Mouse (Mus musculus) ES-E14 (cell line): Measurements from ENCODE around the gene Aes.

Experiments
- CHD2 ChIP-seq: IDR thresholded peaks from 2 replicates; pipeline ENCODE4 v1.6.1; 2014; ENCODE audit warnings: mild to moderate bottlenecking, low read depth, low read length, inconsistent platforms
- HCFC1 ChIP-seq: IDR thresholded peaks from 2 replicates; pipeline ENCODE4 v1.6.1; 2012; ENCODE audit warnings: low read length, inconsistent platforms, borderline replicate concordance; ENCODE audit not compliant: insufficient read depth
- MAFK ChIP-seq: IDR thresholded peaks from 2 replicates; pipeline ENCODE4 v1.6.1; 2014; ENCODE audit warnings: mild to moderate bottlenecking, low read depth, low read length, inconsistent platforms; ENCODE audit not compliant: insufficient read depth

GRCm38 (mm10) chr10:81541803-81542202, 17.5 kb upstream of the Aes start:
- TF ChIP-seq CHD2 (no peak), MAFK (no peak), HCFC1 (no peak)
